ENCODE assay signal across 17 mouse cellular contexts in genomic region chr2:26954735-26955395, GRCm38 (mm10). TPM values are rescaled to one million over a fixed set of nuclear protein-coding genes. Genes with fewer than 3 reads are reported as not detected.
"Had no signal": no experiment of that assay in that cellular context is flagged by ENCODE, and none has a peak within 500 bp of the region (broad histone marks: within the 10 kb centered on the region; RNA-seq: fewer than 3 reads in every experiment).

No protein-coding gene starts in this region.

- H3K27ac ChIP-seq: hindbrain, embryonic 12.5 days; layer of hippocampus, adult 2 months; limb, embryonic 13.5 days; liver, embryonic 13.5 days; midbrain, embryonic 10.5 days; neural tube, embryonic 12.5 days had no signal

- H3K4me2 ChIP-seq: hindbrain, embryonic 12.5 days; limb, embryonic 13.5 days; liver, embryonic 13.5 days; neural tube, embryonic 12.5 days had no signal

- DNase-seq: kidney, adult 18-20 months; kidney, postnatal 10 days; kidney, postnatal 4 days; left cerebral cortex, postnatal 4 days; liver, embryonic 13.5 days; midbrain, embryonic 14.5 days; retina, postnatal 1 day; right cerebral cortex, postnatal 4 days; spleen, adult 18-20 months had no signal

- H3K9me3 ChIP-seq: hindbrain, embryonic 12.5 days; limb, embryonic 13.5 days; liver, embryonic 13.5 days; midbrain, embryonic 10.5 days; neural tube, embryonic 12.5 days had no signal

- H3K4me3 ChIP-seq: hindbrain, embryonic 12.5 days; layer of hippocampus, adult 2 months; limb, embryonic 13.5 days; liver, embryonic 13.5 days; midbrain, embryonic 10.5 days; neural tube, embryonic 12.5 days had no signal

- H3K4me1 ChIP-seq: hindbrain, embryonic 12.5 days; limb, embryonic 13.5 days; midbrain, embryonic 10.5 days; neural tube, embryonic 12.5 days had no signal

- ATAC-seq: hindbrain, embryonic 16.5 days; inflammation-experienced regulatory T-cells, adult 6 months had no signal

- H3K27me3 ChIP-seq: hindbrain, embryonic 12.5 days; limb, embryonic 13.5 days; liver, embryonic 13.5 days; neural tube, embryonic 12.5 days had no signal

- H3K9ac ChIP-seq: hindbrain, embryonic 12.5 days; limb, embryonic 13.5 days; liver, embryonic 13.5 days; neural tube, embryonic 12.5 days had no signal

RNA-seq across cellular contexts. Expression of gene Adamts13, which starts 18.4 kb away (rescaled TPM):
- polyA plus RNA-seq: hindbrain, embryonic 12.5 days; hindbrain, embryonic 16.5 days; inflammation-experienced regulatory T-cells, adult 6 months; limb, embryonic 13.5 days; midbrain, embryonic 10.5 days; midbrain, embryonic 14.5 days; neural tube, embryonic 12.5 days had no signal

RNA-seq across cellular contexts. Expression of gene Stkld1, which starts 21.0 kb away (rescaled TPM):
- polyA plus RNA-seq: kidney, embryonic 14.5 days; limb, embryonic 13.5 days; neural tube, embryonic 12.5 days had no signal
